Mouse (Mus musculus) liver, postnatal 0 days (tissue): ENCODE measurements around the gene Slc35a2. TPM values are rescaled to one million over a fixed set of nuclear protein-coding genes. Genes with fewer than 3 reads are reported as not detected.
"Not testable (repeated sequence)": the region's sequence is repeated elsewhere in the genome, so short reads cannot be mapped to it uniquely, and the experiment has no call there.

ENCODE experiments used
- ATAC-seq: fragments of 200-750 bp; cut with Nextera tagmentation; 2 replicates; pipeline ENCODE4 v1.8.0; 2017; ENCODE audit warnings: mild to moderate bottlenecking, moderate library complexity
- DNase-seq: peaks from one replicate; pipeline ENCODE4 v3.0.0-alpha.2; 2016
- H3K27ac ChIP-seq: fragments of 300-500 bp; sonication (generic); 2 replicates; pipeline ENCODE4 v1.5.1; 2014; ENCODE audit warnings: antibody characterized with exemption, moderate library complexity, mild to moderate bottlenecking, low read depth
- H3K27me3 ChIP-seq: fragments of 300-500 bp; sonication (generic); 2 replicates; pipeline ENCODE4 v1.6.1; 2014; ENCODE audit warnings: low read length, control low read depth, mixed read lengths; ENCODE audit not compliant: insufficient read depth
- H3K36me3 ChIP-seq: fragments of 300-500 bp; sonication (generic); replicated peaks from 2 replicates; pipeline ENCODE4 v1.6.1; 2014; ENCODE audit warnings: mild to moderate bottlenecking, control low read depth, low read length, moderate library complexity, mixed read lengths; ENCODE audit not compliant: insufficient read depth
- H3K4me1 ChIP-seq: fragments of 300-500 bp; sonication (generic); 2 replicates; pipeline ENCODE4 v1.6.1; 2014; ENCODE audit warnings: antibody characterized with exemption, mild to moderate bottlenecking, control low read depth; ENCODE audit not compliant: insufficient read depth
- H3K4me2 ChIP-seq: fragments of 300-500 bp; sonication (generic); 2 replicates; pipeline ENCODE4 v1.6.1; 2014; ENCODE audit warnings: low read depth, mild to moderate bottlenecking, low read length, moderate library complexity, mixed read lengths
- H3K4me3 ChIP-seq: fragments of 300-500 bp; sonication (generic); 2 replicates; pipeline ENCODE4 v1.5.1; 2014; ENCODE audit warnings: low read depth, low read length
- H3K9ac ChIP-seq: fragments of 300-500 bp; sonication (generic); replicated peaks from 2 replicates; pipeline ENCODE4 v1.6.1; 2014; ENCODE audit warnings: mild to moderate bottlenecking, moderate library complexity
- H3K9me3 ChIP-seq: fragments of 300-500 bp; sonication (generic); 2 replicates; pipeline ENCODE4 v1.6.1; 2016; ENCODE audit warnings: mild to moderate bottlenecking, control low read depth, low read length, mixed read lengths
- CTCF ChIP-seq: sonication (generic); IDR thresholded peaks from 2 replicates; pipeline ENCODE4 v1.5.1; 2016; ENCODE audit warnings: antibody characterized with exemption, low read depth
- EP300 ChIP-seq: IDR thresholded peaks from 2 replicates; pipeline ENCODE4 v1.6.1; 2016; ENCODE audit warnings: antibody characterized with exemption, low read depth, mild to moderate bottlenecking
- WGBS: fragments of 180-500 bp; shearing (Covaris S2); extraction: QIAGEN DNeasy Blood & Tissue Kit; methylation state at CpG from one replicate; pipeline ENCODE4 v1.1.7; 2014; ENCODE audit not compliant: insufficient replicate concordance; 5-methylcytosine and 5-hydroxymethylcytosine counted together
- polyA plus RNA-seq: library from polyadenylated mRNA; unstranded; fragments of >200 nt; fragmentation: Nextera tagmentation; extraction: Ambion mirVana; gene quantifications from 2 replicates; pipeline ENCODE4 v1.2.1, GENCODE M21; 2015

Gene Slc35a2
- polyA plus RNA-seq, 1 experiment from 2014 or later: 9.0 TPM

DNA sequence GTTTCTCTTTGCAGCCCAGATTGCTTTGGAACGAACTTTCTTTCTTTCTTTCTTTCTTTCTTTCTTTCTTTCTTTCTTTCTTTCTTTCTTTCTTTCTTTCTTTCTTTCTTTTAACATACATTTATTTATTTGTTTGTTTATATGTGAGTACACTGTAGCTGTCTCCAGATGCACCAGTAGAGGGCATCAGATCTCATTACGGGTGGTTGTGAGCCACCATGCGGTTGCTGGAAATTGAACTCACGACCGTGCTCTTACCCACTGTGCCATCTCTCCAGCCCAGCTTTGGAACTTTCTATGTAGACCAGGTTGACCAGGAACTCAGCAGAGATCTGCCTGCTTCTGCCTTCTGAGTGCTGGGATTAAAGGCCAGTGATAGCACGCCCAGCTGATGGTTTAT is 34.1 kb downstream of the Slc35a2 start:
- TF ChIP-seq CTCF: peak; percentile 33; the same call in 1 of the 2 replicates

DNA sequence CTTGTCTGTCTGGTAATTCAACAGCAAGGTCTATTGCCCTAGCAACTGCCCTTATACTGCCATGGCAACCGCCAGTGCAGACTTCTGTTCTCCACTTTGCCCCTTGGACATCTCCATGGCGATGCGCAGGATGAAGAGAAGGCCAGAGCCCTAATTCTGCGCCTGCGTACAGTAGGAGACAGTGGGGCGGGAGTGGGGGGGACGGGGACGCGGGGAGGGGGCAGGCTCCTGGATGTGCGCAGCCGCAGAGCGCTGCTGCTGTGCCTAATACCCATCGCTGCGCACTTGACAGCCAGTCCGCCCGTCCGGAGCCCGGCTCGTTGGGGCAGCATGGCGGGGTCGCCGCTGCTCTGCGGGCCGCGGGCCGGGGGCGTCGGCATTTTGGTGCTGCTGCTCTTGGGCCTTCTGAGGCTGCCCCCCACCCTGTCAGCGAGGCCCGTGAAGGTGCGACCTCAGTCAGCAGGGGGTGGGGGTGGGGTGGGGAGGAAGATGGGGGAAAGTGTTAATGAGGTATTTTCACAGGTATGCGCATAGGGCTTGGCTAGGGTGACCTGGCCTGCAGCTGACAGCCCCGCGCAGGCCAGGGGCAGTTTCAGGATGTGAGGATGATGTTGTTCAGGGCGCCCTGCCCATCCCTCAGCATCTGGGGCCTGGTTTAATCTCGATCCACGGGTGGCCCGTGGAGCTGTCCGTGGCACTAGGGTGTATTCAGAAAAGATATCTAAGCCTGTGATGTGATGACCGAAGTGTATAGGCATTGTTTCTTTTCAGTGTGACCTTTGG is 36.0 kb downstream of the Slc35a2 start, which contains the start of gene Pcsk1n:
Gene Pcsk1n, plus strand, starts transcription at position 222 of the 783 bp plus-strand sequence.
- no peak within 1 kb of the TSS for H3K4me3 ChIP-seq
- no peak within 1 kb of the TSS for H3K4me2 ChIP-seq
- TF ChIP-seq CTCF (no peak), EP300 (no peak)
- no peaks in the 10 kb centered on the region for H3K36me3 ChIP-seq
- 24% methylated on average over 26 of the region's 40 CpGs for WGBS
- no peak within 1 kb of the TSS for H3K9ac ChIP-seq
- H3K27me3 ChIP-seq: peaks cover 50% of the 10 kb centered on the region
- no peaks in the 10 kb centered on the region for H3K4me1 ChIP-seq
- H3K27ac ChIP-seq: no peak within 1 kb of the TSS
- ATAC-seq (no peak), DNase-seq (no peak)
- no peaks in the 10 kb centered on the region for H3K9me3 ChIP-seq

More for the DNA sequence above, 34.1 kb downstream of the Slc35a2 start:
- not testable (repeated sequence) for H3K27ac ChIP-seq, ATAC-seq, H3K9ac ChIP-seq, H3K36me3 ChIP-seq, H3K9me3 ChIP-seq, H3K4me2 ChIP-seq, H3K4me1 ChIP-seq, H3K4me3 ChIP-seq, DNase-seq
- H3K27me3 ChIP-seq: peaks cover 34% of the 10 kb centered on the region
- 55% methylated on average over 6 of the region's 6 CpGs for WGBS

DNA sequence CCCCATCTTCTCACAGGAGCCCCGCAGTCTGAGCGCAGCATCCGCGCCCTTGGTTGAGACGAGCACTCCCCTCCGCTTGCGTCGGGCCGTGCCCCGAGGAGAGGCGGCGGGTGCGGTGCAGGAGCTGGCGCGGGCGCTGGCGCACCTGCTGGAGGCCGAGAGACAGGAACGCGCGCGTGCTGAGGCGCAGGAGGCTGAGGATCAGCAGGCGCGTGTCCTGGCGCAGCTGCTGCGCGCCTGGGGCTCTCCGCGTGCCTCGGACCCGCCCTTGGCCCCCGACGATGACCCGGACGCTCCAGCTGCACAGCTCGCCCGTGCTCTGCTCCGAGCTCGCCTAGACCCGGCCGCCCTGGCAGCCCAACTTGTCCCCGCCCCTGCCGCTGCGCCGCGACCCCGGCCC is 38.2 kb downstream of the Slc35a2 start:
- Histone ChIP-seq H3K4me2 (peak overlapping the region; percentile 50; the same call in 1 of the 2 replicates), H3K4me1 (no peaks in the 10 kb centered on the region), H3K9me3 (no peaks in the 10 kb centered on the region), H3K36me3 (no peaks in the 10 kb centered on the region), H3K27me3 (peaks cover 62% of the 10 kb centered on the region), H3K9ac (no peak overlapping the region), H3K27ac (no peak overlapping the region), H3K4me3 (peak overlapping the region; percentile 15; the same call in 1 of the 2 replicates)
- WGBS: 18% methylated on average over 30 of the region's 48 CpGs
- no peak for ATAC-seq
- DNase-seq: no peak
- TF ChIP-seq EP300: no peak

DNA sequence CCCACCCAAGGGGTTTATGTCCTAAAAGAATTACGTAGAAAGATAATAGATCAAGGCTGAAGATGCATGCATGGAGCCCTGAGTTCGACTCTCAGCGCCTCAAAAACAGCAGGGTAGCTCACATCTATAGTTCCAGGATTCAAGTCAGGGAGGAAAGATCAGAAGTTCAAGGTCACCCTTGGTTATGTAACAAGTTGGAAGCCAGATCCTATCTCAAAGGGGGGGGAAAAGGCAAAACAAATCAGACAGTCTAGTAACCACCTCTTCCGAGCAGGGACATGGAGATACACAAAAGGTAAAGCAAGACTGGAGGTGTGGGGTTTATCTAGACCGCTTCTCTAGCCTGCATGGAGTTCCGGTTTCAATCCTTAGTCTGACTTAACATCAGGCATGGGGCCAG is 42.4 kb downstream of the Slc35a2 start:
- no peak overlapping the region for H3K4me3 ChIP-seq
- no peaks in the 10 kb centered on the region for H3K4me1 ChIP-seq
- no peak overlapping the region for H3K9ac ChIP-seq
- TF ChIP-seq CTCF (no peak), EP300 (no peak)
- no peaks in the 10 kb centered on the region for H3K36me3 ChIP-seq
- WGBS: 70% methylated on average over 6 of the region's 6 CpGs
- ATAC-seq (no peak), DNase-seq (no peak)
- H3K27ac ChIP-seq: no peak overlapping the region
- H3K27me3 ChIP-seq: peaks cover 56% of the 10 kb centered on the region
- H3K9me3 ChIP-seq: no peaks in the 10 kb centered on the region
- H3K4me2 ChIP-seq: no peak overlapping the region

DNA sequence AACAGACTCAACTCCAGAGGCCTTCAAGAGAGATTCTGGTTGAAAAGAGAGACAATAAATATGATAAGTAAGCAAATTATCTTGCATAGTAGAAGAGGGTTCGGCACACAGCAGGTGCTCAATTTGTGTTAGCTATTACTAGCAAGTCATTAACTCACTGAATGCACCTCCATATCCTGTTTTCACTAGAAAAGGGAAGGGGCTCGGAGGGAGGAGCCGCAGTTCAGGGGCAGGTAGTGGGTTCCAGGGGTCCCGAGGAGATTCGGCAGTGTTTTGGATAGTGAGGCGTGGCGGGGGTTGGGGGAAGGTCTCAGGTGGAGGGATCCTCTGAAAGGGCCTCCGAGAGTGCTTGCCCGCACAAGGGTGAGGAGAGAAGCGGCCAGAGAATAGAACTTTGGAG is 43.3 kb downstream of the Slc35a2 start:
- DNase-seq (no peak), ATAC-seq (no peak)
- Histone ChIP-seq H3K9me3 (no peaks in the 10 kb centered on the region), H3K27me3 (peaks cover 48% of the 10 kb centered on the region), H3K27ac (no peak overlapping the region), H3K4me3 (no peak overlapping the region), H3K9ac (no peak overlapping the region), H3K36me3 (0 out of 2 replicates have a peak, but pooled peaks cover 2% of the 10 kb centered on the region), H3K4me2 (no peak overlapping the region), H3K4me1 (no peaks in the 10 kb centered on the region)
- TF ChIP-seq EP300 (no peak), CTCF (no peak)
- WGBS: 29% methylated on average over 10 of the region's 10 CpGs

DNA sequence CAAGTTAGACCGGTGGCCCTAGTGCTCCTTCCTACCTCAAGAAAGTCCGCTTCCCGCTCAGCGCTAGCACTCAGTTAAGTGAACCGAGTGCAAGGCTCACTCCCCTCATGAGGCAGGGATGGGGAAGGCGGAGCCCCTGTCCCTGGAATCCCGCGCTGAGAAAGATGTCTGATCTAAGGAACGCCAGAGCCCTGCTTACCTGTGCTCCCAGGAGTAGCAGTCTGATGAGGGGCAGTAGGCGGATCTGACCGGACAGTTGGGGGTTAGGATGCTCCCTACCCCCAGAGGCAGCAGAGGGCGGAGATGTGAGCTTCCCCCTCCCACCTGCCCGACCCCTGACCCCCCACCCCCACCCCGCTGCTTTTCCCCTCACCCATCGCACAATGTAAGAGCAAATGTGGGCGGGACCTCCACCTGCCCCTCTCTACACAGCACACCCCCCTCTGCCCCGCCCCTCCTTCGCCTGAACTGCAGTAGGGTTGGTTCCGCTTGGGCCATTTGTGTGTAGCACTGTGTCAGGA is 44.5 kb downstream of the Slc35a2 start, which contains the start of gene Eras:
Gene Eras, minus strand, starts transcription at position 338 of the 521 bp plus-strand sequence.
- DNase-seq: no peak
- Histone ChIP-seq H3K36me3 (0 out of 2 replicates have a peak, but pooled peaks cover 2% of the 10 kb centered on the region), H3K27me3 (peaks cover 36% of the 10 kb centered on the region), H3K27ac (no peak within 1 kb of the TSS), H3K9me3 (no peaks in the 10 kb centered on the region), H3K4me2 (no peak within 1 kb of the TSS), H3K4me1 (no peaks in the 10 kb centered on the region), H3K4me3 (no peak within 1 kb of the TSS), H3K9ac (no peak within 1 kb of the TSS)
- TF ChIP-seq EP300 (no peak), CTCF (no peak)
- ATAC-seq: no peak
- WGBS: 23% methylated on average over 18 of the region's 19 CpGs
